Mouse (Mus musculus) left cerebral cortex, adult 8-10 months (tissue): ENCODE results near the gene Rpl38. TPM values are rescaled to one million over a fixed set of nuclear protein-coding genes. Genes with fewer than 3 reads are reported as not detected.

Experiments
- DNase-seq, 2 experiments: peaks; one replicate each; pipeline ENCODE4 v3.0.0; 2022; ENCODE audit warnings: low spot score in 2 of 2
- total RNA-seq, 4 experiments: library from RNA; stranded (reverse); gene quantifications; 2 replicates each; pipeline ENCODE4 v1.2.4; 2022

Gene Rpl38
- total RNA-seq, 4 experiments from 2014 or later, result 852 to 1,038 (median 940) TPM

DNA sequence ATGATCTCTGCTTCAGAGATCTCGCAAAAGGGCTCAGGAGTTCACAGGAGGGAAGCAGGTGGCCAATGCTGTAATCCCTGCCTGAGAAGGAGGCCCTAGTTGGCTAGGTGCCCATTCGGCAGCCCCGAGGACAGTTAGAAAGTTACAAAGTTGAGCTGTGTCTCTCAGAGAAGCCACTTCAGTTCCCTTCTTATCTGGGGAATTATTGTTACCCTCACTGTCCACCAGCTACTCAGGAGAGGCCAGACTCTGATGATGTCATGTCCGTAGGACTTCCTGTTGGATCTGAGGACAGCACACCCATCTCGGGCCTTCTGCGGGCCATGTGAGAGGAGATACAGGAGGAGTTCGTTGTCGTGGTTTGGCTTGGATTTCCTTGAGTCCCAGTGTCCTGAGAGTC, 11.3 kb downstream of the Rpl38 start:
- no peak for DNase-seq

DNA sequence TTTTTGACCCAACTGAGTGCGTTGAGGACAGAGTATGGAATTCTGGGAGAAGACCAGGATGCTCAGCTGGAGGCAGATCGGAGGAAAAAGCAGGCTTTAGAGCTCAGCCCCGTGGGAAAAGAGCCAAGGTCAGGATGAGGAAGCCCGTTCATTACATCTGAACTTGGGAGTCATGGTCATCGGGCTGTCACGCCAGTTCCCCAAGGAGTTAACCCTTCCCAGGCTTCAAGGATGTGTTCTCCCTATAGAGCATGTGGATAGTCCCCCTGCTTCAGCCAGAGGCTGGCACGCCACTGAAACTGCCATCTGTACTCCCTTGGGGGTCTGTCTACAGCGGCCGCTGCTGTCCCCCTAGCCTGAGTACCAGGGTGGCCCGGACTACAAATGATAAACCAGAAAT, 12.0 kb downstream of the Rpl38 start:
- no peak for DNase-seq

DNA sequence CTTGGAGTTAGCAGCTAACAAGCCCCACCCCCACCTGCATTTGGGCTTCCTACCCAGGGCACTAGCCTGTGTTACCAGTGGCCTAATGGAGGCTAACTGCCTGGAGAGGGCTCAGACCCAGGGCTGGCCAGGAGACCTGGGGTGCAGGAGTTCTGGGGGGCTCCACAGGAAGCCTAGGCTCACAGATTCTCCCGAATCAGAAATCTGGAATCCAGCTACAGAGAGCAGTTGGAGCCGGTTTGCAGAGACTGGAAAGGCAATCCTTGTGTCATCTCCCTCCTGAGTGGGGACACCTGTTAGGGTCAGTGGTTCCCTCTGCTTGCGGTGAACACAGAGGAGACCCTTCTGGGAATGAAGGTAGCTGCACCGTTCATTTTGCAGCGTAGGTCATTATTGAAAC, 12.7 kb downstream of the Rpl38 start:
- DNase-seq, result no peak

DNA sequence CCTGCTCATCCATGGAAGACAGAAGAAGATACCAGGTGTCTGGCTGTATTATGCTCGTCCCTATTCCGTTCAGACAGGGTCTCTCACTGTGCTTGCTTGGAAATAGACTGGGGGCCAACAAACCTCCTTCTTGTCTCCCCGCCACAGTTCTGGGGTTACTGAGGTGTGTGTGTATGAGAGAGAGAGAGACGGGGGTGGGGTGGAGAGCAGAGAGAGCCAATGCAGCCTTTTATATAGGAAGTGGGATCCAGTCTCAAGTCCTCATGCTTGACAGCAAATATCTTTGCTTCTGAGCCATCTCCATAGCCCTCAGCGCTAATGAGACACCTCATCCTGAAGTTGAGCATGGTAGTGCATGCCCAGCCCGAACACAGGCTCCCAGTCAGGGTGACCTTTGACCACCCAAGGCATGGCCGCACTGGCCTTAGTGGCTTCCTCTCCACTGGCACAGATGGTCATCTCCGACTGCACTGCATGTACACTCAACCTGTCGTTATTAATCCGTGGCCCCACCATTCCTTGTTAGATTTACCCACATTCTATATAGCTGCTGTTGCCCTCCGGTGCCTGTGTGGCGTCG, 14.1 kb downstream of the Rpl38 start:
- DNase-seq, result no peak

DNA sequence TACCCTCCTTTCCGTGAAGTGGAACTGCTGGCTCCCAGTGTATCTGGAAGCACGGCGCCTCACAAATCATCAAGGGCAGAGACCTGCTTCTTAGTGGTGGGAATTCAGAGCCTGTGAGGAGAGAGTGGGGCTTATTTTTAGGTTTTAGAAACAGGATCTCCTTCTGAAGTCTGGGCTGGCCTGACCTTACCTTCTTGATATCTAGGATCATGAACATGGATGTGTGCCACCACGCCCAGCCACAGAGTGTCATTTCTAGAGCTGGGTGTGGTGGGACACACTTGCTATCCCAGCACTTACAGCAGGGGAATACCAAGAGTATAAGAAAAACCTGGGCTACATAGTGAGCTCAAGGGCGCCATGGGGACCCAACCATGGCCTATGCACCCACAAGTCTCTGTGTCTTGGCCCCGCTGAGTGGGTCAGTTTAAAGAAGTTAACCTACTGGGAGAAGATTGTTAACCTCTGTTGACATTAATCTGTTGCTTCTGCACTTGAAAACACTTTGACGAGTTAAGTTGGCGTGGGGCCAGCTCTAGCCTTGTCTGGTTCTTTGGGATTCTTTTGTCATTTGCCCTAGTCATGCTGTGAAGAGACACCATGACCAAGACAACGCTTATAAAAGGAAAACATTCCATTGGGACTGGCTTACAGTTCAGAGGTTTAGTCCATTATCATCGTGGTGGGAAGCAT, 14.9 kb downstream of the Rpl38 start:
- DNase-seq, result no peak

DNA sequence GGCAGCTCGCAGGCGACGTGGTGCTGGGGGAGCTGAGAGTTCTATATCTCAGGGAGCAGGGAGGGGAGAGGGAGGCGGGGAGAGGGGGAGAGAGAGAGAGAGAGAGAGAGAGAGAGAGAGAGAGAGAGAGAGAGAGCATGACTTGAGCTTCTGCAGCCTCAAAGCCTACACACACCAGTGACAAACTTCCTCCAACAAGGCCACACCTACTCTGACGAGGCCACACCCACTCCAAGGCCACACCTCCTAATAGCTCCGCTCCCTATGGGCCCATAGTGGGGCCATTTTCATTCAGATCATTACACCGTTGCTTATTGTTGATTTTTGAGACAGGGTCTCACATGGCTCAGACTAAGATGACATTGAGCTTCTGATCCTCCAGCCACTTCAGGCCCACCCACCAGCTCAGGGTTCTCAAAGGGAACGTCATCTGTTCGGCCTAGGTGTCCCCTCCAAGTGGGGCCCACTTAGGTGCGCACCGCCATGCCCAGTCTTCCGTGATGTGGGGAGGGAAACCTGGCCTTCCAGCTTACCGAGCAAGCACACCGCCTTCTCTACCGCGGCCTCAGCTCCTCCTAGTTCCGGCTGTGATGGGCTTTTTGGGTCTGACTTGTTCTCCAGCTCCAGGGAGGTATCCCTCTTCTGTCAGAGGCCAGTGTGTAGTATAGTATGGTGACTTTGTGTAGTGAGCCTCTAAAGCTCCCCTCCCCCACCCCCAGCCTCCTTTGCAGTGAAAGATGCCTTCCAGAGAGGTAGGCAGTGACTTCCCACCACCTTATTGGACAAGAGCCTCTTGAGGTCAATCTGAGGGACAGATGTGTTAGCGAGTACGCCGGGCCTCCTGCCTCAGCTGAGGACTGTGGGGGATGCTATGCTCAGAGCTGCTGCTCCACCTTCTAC, 15.6 kb downstream of the Rpl38 start:
- no peak for DNase-seq

DNA sequence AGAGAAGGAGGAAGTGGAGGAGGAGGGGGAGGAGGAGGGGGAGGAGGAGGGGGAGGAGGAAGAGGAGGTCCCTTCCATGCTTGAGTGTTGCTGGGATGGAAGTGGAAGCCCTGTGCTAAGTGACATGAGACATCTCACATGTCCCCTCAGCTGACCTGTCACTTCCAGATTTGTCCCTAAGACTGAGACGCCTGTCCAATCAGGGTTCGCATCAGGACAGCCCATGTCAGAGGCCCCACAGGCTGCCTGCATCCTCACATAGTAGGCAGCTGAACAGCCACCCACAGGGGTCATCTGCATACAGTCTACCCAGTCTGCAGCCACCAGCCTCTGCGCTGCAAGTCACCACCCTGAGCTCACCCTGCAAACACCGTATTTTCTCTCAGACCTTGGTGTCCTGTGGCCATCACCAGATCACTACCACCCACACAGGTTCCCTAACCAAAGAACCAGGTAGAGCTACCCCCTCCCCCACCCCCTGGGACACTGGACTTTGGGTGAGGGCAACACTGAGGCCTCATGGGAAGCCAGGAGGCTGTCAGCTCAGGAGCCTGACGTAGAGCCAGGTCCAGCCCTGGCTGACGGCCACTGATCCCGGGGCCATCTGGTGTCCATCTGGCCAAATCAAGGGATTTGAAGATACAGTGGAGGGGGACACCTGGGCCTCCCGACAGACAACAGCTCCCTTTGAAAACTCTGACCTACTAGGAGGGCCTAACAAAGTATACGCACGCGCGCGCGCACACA, 16.5 kb downstream of the Rpl38 start:
- DNase-seq, result no peak

DNA sequence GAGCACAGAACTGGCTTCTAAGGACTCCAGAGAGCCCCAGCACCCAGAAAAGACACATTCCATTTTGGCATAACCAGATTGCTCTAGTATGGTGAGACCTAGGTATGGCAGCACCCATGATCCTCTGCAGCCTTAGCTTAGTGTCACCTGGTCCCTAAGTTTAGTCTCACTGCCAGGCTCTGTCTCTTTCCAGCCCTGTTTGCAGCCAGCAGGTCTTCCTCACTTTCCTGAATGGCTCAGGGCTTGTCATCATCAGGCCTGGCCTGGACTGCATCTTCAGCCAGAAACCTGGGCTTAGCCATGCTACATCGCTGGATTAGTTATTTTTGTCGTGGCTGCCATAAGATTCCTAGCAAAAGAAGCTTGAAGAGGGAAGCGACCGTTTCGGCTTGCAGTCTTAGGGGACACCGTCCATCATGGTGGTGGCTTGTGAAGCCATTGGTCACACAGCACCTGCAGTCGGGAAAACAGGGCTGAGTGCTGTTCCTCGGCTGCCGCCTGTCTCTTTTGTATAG, 17.3 kb downstream of the Rpl38 start:
- DNase-seq, result no peak

DNA sequence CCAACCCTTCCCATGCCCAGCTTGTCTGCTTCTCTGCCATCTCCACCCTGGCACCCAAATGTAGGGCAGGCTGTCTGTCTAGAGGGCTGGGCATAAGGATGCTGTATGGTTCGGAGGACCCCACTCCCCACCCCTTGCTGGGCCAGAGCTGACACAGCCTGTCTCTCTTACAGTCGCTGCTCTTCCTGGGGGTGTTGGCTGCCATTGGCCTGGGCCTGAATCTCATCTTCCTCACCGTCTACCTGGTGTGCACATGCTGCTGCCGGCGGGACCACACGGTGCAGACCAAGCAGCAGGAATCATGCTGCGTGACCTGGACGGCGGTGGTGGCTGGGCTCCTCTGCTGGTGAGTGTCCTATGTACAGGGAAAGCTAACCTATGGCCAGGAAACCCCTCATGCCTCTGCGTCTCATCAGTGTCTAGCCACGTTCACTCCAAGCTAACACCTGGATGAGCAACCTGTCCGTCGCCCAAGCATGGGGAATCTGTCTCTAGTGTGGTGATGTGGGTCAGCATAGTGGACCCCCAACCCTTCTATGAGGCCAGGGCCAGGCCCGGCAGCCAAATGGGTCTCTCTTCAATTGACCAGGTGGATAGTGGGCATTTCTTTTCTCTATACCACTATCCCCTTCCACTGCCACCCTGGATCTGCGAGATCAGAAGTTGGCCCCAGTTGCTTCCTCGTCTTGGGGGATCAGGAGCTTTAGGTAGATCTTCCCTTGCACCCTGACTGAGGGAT, 18.1 kb downstream of the Rpl38 start:
- no peak for DNase-seq

DNA sequence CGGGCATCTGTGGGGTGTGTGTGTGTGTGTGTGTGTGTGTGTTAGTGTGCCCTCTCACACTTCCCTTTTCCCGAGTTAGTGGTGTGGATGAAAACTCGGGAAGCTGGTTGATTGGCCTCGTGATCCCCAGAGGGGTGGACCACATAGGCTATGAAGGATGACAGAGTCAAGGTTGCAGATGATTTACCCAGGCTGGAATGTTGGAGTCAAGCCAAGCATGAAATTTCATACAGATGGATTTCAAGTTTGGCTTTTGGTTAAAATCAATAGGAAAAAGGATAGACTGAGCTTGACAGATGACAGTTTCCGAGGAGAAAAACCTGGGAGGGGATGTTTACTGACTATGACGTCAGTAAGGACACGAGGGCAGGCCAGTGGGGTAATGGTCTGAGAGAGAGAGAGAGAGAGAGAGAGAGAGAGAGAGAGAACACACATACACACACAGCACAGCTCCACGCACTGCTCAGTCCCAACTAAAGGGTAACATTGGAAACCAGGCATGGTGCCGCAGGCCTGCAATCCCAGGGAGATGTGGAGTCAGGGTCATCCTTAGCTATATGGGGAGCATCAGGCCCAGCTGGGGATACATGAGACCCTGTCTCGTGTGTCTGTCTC, 19.4 kb downstream of the Rpl38 start:
- no peak for DNase-seq

DNA sequence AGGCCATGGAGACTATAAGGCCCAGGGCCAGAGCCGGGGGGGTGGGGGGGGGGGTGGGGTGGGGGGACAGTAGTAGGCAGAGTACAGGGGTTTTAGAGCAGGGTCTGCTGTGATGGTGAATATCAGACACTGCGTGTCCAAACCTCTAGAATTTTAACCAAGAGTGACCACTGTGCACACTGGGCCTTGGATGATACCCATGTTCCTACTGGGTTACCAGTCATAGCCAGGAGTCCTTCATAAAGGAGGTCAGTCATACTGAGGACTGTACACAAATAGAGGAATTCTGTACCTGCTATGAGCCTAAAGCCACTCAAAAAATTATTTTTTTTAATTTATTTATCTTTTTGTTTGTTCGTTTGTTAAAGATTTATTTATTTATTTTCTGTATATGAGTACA, 20.4 kb downstream of the Rpl38 start:
- DNase-seq, result no peak

DNA sequence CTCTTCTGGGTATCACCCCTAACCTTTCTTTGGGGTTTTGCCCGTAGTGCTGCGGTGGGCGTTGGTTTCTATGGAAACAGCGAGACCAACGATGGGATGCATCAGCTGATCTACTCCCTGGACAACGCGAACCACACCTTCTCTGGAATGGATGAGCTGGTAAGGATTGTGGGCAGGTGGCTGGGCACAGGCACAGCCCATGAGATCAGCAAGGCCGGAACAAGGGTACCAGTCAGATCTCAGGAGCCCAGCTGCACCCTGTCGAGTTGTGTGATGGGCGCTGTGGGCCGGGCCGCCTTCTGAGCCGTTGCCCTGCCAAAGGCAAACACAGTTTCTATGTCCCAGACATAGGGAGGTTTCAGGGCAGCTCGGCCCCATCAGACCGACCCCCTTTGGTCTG, 21.9 kb downstream of the Rpl38 start:
- peak in 1 of 2 experiments; percentile 59 for DNase-seq

DNA sequence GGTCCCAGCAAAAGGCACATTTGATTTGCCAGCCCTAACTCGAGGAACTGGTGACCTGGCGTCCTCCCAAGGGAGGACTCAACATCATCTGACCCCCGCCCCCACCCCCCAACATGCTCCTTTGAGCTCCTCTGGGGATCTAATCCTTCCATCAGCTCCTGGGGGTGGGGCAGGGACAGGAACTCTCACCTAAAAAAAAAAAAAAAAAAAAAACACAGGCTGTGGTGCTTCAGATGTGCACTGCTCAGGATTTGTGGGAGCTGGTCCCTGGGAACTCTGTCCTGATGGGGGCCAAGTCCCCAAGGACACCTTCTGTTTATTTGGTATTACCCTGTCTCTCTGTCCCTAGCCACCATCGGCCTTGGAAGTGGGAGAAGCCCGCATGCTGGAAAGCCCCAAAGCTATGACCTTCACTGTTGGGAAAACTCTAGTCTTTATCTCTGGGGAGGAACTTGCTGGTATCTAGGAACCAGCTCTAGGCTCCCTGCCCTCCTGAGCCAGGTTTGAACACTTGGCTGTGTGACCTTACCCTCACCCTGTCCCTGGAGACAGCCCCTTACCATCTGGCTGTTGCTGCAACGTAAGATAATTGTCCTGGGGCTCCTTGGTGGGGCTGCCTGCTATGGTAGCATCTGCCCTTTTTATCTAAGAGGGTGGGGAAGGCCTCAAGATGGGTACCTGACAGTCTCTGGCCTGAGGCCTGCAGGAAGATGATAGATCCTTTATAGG, 23.3 kb downstream of the Rpl38 start:
- no peak for DNase-seq

DNA sequence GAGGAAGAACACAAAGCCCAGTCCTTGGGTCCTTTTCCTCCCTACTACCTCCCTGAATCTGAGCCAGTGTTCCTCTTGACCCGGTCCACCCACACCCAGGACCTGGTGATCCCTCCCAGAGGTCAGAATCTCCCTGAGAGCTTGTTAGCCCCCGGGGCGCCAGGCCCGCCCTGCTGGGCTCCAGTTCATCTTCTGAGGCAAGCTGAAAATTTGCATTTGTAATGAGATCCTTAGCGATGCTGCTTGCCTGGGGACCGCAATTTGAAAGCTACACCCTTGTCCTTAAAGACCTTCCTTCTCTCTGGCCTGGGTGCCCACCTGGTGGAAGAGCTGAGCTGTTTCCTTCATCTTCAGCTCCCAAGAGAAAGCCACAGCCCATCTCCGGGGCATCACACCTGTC, 24.3 kb downstream of the Rpl38 start:
- DNase-seq, result no peak

DNA sequence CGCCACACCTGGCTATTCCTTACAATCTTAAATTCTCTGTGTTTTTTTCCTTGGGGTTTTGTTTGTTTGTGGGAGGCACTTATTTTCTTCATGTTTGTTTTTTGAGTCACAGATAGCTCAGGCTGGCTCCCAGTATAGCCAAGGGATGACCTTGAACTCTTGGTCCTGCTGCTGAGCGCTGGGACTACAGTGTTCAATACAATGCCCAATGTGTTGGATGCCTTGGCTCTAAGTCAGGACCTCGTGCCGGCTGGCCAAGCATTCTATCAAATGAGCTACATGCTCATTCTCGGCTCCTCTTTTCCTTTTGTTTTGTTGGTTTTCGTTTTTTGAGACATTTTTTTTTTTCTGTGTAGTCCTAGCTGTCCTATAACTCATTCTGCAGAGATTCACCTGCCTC, 25.1 kb downstream of the Rpl38 start:
- DNase-seq, result no peak

DNA sequence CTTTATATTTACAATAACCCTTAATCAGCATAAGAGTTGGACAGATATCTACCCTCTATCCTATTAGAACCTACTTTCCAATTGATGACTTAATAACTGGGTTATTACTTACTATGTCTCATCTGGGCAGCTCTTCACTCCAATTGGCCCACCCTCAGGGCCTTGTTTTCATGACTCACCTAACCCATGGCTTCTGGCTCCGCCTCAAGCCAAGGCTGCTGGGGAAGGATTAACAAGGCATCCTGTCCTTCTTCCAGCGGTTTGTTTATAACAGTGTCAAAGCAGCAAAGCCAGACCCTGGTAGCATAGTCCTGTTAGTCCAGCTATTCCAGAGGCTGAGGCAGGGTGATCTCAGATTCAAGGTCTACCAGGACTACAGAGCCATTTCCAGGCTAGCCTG, 26.1 kb downstream of the Rpl38 start:
- no peak for DNase-seq

DNA sequence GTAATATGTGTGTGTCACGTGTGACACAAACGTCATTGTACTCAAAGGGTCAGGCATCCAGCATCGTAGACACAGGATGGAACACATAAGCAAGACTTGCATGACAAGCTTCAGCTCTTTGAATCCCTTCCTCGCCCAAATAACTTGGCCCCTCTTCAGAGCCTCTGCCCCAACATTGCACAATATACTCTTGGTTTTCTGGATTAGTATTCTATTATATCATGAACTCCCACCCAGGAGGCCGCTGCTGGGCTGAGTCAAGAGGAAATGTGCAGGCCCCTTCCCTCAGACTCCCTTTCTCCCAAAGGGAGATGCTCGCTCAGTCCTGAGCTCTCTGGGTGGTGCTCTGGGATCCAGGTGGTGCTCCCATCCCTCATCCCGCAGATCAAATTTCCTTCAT, 30.2 kb downstream of the Rpl38 start:
- no peak for DNase-seq

DNA sequence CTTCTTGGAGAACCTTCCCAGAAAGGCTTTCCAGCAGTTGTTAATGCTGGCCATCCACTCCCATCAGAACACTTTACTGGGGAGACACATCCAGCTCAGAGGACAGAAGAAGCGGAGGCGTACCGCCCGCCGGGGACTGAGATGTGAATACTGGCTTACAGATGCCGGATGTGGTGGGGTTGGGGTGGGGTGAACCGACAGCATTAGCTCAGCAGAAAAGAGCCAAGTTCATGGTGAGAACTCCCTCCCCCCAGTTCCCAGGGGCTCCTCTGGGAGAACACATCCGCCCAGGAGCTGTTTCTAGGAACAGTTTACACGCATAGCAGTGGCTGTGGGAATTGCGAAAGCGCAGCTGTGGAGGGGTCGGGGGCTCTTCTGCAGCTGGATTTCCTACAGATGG, 31.2 kb downstream of the Rpl38 start:
- no peak for DNase-seq

DNA sequence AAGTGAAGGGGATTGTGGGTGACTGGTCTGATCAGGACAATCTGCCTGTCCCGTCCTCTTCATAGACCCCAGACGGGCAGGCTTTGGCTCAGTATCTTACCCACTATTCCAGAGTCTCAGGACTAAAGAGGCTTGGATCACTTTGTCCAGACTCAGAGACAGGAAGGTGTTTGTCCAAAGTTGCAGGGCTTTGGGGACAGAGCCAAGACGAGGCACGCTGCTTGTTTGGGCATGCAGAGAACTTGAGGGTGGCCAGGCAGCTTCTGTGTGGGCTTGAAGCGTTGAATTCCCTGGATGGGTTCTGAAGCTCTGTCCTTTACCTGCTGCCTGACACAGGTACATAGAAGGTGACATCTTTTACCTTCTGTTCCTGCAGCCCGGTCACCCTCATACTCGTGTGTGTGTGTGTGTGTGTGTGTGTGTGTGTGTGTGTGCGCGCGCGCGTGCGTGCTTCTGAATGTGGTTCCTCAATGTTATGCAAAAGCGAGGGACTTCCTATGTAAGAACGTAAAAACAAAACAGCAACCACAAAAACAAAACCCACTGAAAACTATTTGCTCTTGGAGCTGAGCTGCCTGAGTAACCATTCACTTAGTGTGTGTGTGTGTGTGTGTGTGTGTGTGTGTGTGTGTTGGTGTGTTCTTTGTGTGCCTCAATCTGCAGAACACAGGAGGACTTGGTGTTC, 34.1 kb downstream of the Rpl38 start:
- DNase-seq, result no peak
